Mouse (Mus musculus): Measurements from ENCODE around the gene Pik3c2b.

The Pik3c2b gene

GRCm38 (mm10) chr1:133030461-133030860 is 15.0 kb upstream of the Pik3c2b start, which contains the start of gene Mdm4:
TSS of gene Mdm4 (minus strand) at chr1:133030561.
- in situ Hi-C loops (cut with MboI; ENCODE audit: low sequenced_read_pairs), result loop anchor here (25.0 kb wide), 1 partner anchor 282 kb away; the partner anchor contains the start of genes Golt1a and Kiss1

DNA sequence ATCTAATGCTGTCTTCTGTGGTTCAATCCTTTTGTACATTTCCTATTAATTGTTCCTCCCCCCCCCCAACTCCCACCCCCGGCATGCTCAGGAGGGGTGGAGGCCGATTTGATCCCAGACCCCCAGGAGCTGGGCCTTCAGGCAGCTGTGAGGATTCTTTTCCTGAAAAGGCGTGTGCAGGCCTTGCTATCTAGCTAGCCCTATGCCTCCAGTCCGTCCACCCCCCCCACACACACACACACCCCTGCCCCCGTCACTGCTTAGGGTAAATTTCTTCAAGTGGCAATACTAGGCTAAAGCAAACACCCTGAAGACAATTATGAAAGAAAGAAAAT is 12.5 kb upstream of the Pik3c2b start:
- in situ Hi-C loops (cut with MboI; ENCODE audit: low sequenced_read_pairs), result loop anchor here (25.0 kb wide), 1 partner anchor 279 kb away; the partner anchor contains the start of genes Golt1a and Kiss1

GRCm38 (mm10) chr1:133033316-133034090 is 12.0 kb upstream of the Pik3c2b start:
- in situ Hi-C loops (cut with MboI; ENCODE audit: low sequenced_read_pairs), result loop anchor here (25.0 kb wide), 1 partner anchor 279 kb away; the partner anchor contains the start of genes Golt1a and Kiss1

- in situ Hi-C loops (cut with MboI; ENCODE audit: low sequenced_read_pairs), result loop anchor here (25.0 kb wide), 1 partner anchor 278 kb away; the partner anchor contains the start of genes Golt1a and Kiss1
Observed at GRCm38 (mm10) chr1:133034091-133034460, 11.4 kb upstream of the Pik3c2b start.

DNA sequence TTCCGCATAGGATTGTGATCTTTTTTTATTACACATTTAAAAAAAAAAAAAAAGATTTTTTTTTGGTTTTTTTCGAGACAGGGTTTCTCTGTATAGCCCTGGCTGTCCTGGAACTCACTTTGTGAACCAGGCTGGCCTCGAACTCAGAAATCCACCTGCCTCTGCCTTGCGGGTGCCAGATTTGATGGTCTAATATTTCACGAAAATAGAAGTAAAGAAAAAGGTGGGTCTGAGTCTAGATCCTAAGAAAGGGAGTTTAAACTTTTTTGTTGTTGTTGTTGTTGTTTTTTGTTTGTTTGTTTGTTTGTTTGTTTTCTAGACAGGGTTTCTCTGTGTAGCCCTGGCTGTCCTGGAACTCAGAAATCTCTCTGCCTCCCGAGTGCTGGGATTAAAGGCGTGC is 10.8 kb upstream of the Pik3c2b start:
- in situ Hi-C loops (cut with MboI; ENCODE audit: low sequenced_read_pairs), result loop anchor here (25.0 kb wide), 1 partner anchor 278 kb away; the partner anchor contains the start of genes Golt1a and Kiss1

DNA sequence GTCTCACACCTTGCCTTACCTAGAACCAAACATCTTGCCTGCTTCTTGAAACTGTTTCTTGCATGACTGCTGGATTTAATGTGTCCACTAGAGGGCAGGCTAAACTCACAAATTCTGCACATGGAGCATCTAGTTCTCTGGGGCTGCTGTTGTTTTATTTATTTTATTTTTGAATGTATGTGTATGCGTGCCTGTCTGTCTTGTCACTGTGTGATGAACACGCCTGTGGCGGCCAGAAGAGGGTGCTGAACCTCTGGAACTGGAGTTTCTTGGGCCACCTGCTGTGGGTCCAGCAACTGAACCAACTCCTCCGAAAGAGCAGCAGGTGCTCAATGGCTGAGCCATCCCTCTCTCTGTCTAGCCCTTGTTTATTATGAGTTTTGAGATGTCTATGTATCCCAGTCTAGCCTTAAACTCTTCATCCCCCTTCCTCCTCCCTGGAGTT is 5.9 kb upstream of the Pik3c2b start:
- in situ Hi-C loops (cut with MboI; ENCODE audit: low sequenced_read_pairs), result loop anchor here (25.0 kb wide), 1 partner anchor 273 kb away; the partner anchor contains the start of genes Golt1a and Kiss1

DNA sequence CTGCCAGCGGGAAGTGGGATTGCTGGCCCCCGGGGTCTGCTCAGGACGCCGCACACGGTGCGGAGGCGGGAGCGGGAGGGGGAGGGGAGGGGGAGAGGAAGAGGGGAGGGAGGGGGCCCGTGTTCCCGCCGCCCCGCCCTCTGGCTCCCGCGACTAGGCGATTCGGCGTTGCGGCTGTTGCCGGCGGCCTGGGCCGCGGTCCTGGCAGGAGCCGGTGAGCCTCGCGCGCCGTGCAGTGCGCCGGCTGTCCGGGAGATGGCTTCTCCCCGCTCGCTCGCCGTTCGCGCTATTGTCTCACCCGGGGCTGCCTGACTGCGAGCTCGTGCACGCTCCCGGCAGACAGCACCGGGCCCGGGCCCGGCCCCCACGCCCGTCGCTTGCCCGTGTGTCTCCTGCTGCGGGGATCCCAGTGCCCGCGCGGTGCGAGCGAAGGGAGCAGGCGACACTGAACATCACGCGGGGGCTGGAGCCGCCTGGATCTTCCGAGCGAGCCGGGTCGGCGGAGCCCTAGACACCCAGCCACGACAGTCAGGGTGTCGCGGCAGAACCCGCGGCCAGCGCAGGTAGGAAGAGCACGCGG is 484 bp downstream of the Pik3c2b start:
- in situ Hi-C loops (cut with MboI; ENCODE audit: low sequenced_read_pairs), result loop anchor here (25.0 kb wide), 1 partner anchor 266 kb away; the partner anchor contains the start of genes Golt1a and Kiss1

DNA sequence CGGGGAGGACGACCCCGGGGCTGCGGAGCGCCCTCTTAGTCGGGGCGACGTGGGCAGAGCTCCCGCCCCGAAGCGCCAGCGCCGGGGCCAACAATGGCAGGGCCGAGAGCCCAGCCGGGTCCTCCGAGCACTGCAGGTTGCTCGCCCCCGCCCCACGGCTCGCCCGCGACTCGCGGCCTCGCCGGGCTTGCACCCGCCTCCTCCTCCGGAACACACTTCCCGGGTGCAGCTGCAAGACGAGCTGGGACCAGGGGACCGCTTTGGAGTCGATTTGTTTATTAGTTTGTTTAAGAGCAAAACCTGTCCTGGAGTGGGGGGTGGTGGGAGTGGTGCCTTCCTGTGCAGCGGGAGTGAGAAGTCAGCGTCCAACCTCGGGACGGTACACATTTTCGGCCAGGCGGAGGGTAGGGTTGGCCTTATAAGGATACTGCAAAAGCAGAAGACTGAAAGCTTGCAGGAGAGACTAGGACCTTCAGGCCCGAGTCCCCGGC is 1.0 kb downstream of the Pik3c2b start:
- in situ Hi-C loops (cut with MboI; ENCODE audit: low sequenced_read_pairs), result loop anchor here (25.0 kb wide), 1 partner anchor 266 kb away; the partner anchor contains the start of genes Golt1a and Kiss1

DNA sequence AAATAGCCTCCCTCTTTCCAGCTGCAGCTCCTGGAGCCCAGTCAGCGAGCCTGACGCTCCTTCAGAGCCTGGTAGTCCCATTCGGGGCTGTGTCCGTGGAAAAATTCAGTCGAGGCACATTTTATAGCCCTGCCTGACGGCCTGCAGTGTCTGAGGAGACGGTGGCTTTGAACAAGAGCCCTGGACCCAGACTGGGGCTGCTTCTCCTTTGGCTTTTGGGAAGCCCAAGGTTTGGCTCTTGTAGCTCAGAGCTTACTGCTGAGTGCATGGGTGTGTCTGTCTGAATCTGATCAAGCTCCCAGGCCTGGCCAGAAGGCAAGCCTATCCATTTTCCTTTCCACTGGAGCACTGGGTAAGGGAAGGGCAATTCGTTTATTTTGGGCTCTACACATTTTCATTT is 2.1 kb downstream of the Pik3c2b start:
- in situ Hi-C loops (cut with MboI; ENCODE audit: low sequenced_read_pairs), result loop anchor here (25.0 kb wide), 1 partner anchor 265 kb away; the partner anchor contains the start of genes Golt1a and Kiss1

DNA sequence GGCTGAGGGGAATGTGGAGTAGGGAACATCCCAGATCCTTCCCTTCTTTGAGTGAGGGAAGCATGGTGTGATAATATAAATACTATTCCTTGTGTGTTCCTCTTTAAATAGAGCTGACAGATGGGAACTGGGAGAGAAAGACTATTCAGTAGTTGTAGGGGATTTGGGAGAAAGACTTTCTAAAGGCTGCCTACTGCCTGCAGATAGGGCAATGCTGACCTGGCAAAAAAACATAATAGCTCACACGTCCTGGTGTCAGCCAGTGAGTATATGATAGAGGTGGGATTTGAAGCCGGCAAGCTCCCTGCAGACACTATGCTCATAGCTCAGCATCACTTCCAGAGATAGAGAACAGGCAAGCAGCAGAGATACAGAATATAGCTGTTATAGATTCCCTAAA is 3.2 kb downstream of the Pik3c2b start:
- in situ Hi-C loops (cut with MboI; ENCODE audit: low sequenced_read_pairs), result loop anchor here (25.0 kb wide), 1 partner anchor 264 kb away; the partner anchor contains the start of genes Golt1a and Kiss1

DNA sequence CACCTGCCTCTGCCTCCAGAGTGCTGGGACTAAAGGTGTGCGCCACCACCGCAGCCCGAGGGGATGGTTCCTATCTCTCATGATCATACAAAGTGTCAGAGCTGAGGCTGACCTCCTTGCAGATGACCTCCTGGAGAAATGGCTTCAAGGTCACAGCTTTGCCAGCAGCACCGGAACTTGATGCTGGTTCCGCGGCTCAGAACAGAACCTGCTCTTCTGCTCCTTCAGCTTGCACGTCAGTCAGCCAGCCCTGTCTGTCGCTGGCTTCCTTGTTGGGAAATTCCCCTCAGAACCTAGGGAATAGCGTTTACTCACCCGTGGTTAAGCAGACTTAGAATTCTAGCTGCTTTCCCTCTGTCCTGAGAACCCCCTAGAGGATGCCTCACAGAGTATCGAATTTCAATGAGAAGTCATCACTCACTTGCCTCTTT is 4.5 kb downstream of the Pik3c2b start:
- in situ Hi-C loops (cut with MboI; ENCODE audit: low sequenced_read_pairs), result no loop called here

DNA sequence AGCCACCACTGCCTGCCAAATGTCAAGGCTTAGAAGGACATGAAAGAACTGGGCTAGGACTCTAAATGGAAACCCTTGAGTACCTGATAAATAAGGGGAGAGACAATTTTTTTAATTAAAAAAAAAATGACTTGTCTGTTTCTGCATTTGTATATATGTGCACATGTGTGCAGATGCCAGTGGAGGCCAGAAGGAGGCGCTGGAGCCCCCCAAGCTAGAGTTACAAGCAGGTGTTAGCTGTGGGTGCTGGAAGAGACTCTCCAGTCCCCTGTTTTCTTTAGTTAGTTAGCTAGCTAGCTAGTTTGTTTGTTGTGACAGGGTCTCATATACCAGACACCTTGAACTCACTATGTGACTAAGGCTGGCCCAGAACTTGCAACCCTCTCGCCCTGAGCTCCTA is 6.4 kb downstream of the Pik3c2b start:
- in situ Hi-C loops (cut with MboI; ENCODE audit: low sequenced_read_pairs), result no loop called here

- in situ Hi-C loops (cut with MboI; ENCODE audit: low sequenced_read_pairs), result no loop called here
Observed at GRCm38 (mm10) chr1:133053034-133053433, 7.6 kb downstream of the Pik3c2b start.

DNA sequence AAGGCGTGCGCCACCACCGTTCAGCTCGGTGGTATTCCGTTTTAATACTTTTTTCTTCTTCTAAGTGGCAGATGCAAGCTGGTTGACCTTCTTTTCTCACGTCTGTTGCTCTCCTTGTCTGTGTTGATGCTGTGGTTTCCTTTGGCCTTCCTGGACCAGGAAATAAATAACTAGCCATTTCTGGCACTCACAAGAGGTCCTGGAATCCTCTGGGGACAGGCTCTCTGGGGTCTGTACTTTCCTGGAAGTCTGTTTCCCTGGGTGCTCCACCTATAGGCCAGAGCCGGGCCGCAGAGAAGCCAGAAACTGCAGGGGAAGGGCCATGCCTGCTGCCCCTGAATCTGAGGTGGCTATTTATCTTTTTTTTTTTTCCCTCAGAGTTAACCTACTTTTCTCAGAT is 8.9 kb downstream of the Pik3c2b start:
- in situ Hi-C loops (cut with MboI; ENCODE audit: low sequenced_read_pairs), result no loop called here

GRCm38 (mm10) chr1:133057345-133058034 is 12.0 kb downstream of the Pik3c2b start:
- in situ Hi-C loops (cut with MboI; ENCODE audit: low sequenced_read_pairs), result no loop called here

GRCm38 (mm10) chr1:133059592-133059991 is 14.1 kb downstream of the Pik3c2b start:
- in situ Hi-C loops (cut with MboI; ENCODE audit: low sequenced_read_pairs), result no loop called here

GRCm38 (mm10) chr1:133060681-133061080 is 15.2 kb downstream of the Pik3c2b start:
- in situ Hi-C loops (cut with MboI; ENCODE audit: low sequenced_read_pairs), result no loop called here

- in situ Hi-C loops (cut with MboI; ENCODE audit: low sequenced_read_pairs), result no loop called here
Observed at GRCm38 (mm10) chr1:133063164-133063563, 17.7 kb downstream of the Pik3c2b start.

GRCm38 (mm10) chr1:133068268-133068667 is 22.8 kb downstream of the Pik3c2b start:
- in situ Hi-C loops (cut with MboI; ENCODE audit: low sequenced_read_pairs), result no loop called here

DNA sequence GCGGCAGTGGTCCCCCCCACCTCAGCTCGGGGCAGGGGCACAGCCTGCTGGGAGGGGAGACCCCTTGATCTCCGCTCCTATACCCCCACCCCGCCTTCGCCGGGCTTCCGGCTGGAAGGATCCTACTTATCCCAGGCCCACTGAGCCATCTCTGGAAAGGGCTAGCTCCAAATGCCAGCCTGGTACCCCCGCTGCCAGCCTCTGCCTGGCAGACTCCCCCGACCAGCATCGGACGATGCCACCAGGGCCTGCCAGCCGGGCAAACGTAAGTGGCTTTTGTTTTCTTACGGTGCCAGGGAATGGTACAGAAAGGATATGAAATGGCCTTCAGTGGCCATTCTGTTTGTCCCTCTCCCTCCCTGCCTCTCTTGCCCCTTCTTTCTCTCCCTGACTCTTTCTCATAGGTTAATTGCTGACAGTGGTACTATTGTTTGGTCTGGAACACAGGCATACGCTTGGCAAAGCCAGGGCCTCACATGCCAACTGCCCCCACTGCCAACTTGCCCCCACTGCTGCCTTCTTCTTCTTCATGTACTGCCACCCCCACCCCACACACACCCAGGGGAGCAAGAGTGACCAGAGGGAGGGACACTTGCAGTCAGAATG is 23.3 kb downstream of the Pik3c2b start:
- in situ Hi-C loops (cut with MboI; ENCODE audit: low sequenced_read_pairs), result no loop called here
